Mouse (Mus musculus) lung, adult 2 months (tissue): ENCODE results near the gene Exoc3.

Experiments
- CTCF ChIP-seq: fragments of 200-500 bp; IDR thresholded peaks from 2 replicates; pipeline ENCODE4 v1.5.1; 2011; ENCODE audit warnings: mild to moderate bottlenecking, low read length, control low read depth; ENCODE audit not compliant: insufficient read depth
- POLR2A ChIP-seq: fragments of 200-500 bp; IDR thresholded peaks from 2 replicates; pipeline ENCODE4 v1.6.1; 2011; ENCODE audit warnings: low read depth, mild to moderate bottlenecking, control low read depth, low read length, borderline replicate concordance; ENCODE audit errors: extremely low read depth

DNA sequence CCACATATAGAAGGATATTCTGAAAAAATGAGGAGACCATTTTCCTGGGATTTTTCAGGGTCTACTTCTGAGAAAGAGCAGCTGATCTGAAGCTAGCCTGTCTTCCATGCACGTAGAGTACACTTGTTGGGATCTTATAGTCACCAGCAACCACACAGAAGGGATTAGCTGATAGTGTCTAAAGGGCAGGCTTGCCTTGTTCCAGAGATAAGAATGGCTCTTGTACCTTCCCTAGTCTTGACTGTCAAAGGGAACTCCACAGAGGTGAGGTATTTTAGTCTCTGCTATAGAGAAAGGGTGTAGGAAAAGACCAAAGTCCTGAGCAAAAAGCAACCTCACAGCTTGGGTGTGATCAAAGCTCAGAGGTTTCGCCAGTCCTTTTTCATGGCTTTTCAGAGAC is 61.2 kb downstream of the Exoc3 start:
- TF ChIP-seq POLR2A (no peak), CTCF (no peak)
